Comparison of ENCODE assay signal across 29 mouse cellular contexts in genomic region chr5:119798261-119798660, GRCm38 (mm10). TPM values are rescaled to one million over a fixed set of nuclear protein-coding genes. Genes with fewer than 3 reads are reported as not detected.
DNase-seq lines count a peak whose midpoint lies in the region; ATAC-seq and TF ChIP-seq lines count a peak whose summit lies in the region.
"Had no signal": no experiment of that assay in that cellular context is flagged by ENCODE, and none has a peak within 500 bp of the region (broad histone marks: within the 10 kb centered on the region; RNA-seq: fewer than 3 reads in every experiment).

No protein-coding gene starts in this region.

- peak overlapping the region; percentile 52 for H3K4me2 ChIP-seq in heart, embryonic 14.5 days (ENCODE audit: low read length)
- H3K4me2 ChIP-seq in lung, embryonic 15.5 days = no peak overlapping the region
- no peak overlapping the region for H3K4me2 ChIP-seq in lung, postnatal 0 days (replicated peaks; ENCODE audit: low read depth, low read length)
- H3K4me2 ChIP-seq in limb, embryonic 11.5 days (ENCODE audit: low read depth, severe bottlenecking) = peak overlapping the region; percentile 69

- intact Hi-C loops in heart, postnatal 14 days (cut with DNase I) = no loop called here

- H3K4me1 ChIP-seq in heart, embryonic 14.5 days (ENCODE audit: control insufficient read depth in 2 of 2, insufficient read depth in 2 of 2, low read length in 2 of 2) = peaks cover 6 to 15% of the 10 kb centered on the region in 2 experiments; a peak in 3 of 4 replicates
- peaks cover 43% of the 10 kb centered on the region for H3K4me1 ChIP-seq in lung, embryonic 15.5 days
- no peaks in the 10 kb centered on the region for H3K4me1 ChIP-seq in lung, postnatal 0 days (ENCODE audit: insufficient read depth, low read depth, low read length)
- peaks cover 2% of the 10 kb centered on the region; the same call in 1 of the 2 replicates for H3K4me1 ChIP-seq in limb, embryonic 11.5 days (ENCODE audit: control insufficient read depth, insufficient read depth, low read length)

- DNase-seq in embryo, embryonic 9.5 days (ENCODE audit: extremely low spot score) = peak; percentile 6
- DNase-seq in embryo, embryonic 11 days = no peak
- DNase-seq in heart, postnatal 14 days = no peak
- no peak for DNase-seq in lung, postnatal 0 days (ENCODE audit: low spot score)
- no peak for DNase-seq in limb, embryonic 11.5 days (ENCODE audit: low spot score)
- no peak for DNase-seq in left cerebral cortex, adult 8-10 months (ENCODE audit: low spot score in 2 of 2)
- DNase-seq: adrenal gland, postnatal 14 days; cerebellum, adult 2 months; cerebellum, postnatal 36 days; forebrain, postnatal 0 days; gastrocnemius, postnatal 14 days; kidney, adult 9 months; kidney, postnatal 14 days; layer of hippocampus, postnatal 36 days; liver, postnatal 0 days; right cerebral cortex, postnatal 14 days; thymus, adult 2 months; thymus, postnatal 4 days had no signal

- no peak for TF ChIP-seq CTCF in lung, postnatal 0 days (IDR thresholded peaks at IDR 0.05)

- H3K9me3 ChIP-seq in heart, embryonic 14.5 days (ENCODE audit: control insufficient read depth, low read length) = no peaks in the 10 kb centered on the region
- no peaks in the 10 kb centered on the region for H3K9me3 ChIP-seq in lung, embryonic 15.5 days
- no peaks in the 10 kb centered on the region for H3K9me3 ChIP-seq in lung, postnatal 0 days (ENCODE audit: low read length)
- H3K9me3 ChIP-seq in limb, embryonic 11.5 days (ENCODE audit: control insufficient read depth, low read length) = no peaks in the 10 kb centered on the region
- H3K9me3 ChIP-seq: forebrain, embryonic 10.5 days had no signal

- H3K4me3 ChIP-seq in heart, embryonic 14.5 days (ENCODE audit: control insufficient read depth in 1 of 2, insufficient read depth in 1 of 2, low read depth in 1 of 2, low read length in 2 of 2) = peak overlapping the region; percentile 36 to 38
- H3K4me3 ChIP-seq in lung, embryonic 15.5 days = no peak overlapping the region
- no peak overlapping the region for H3K4me3 ChIP-seq in lung, postnatal 0 days (ENCODE audit: low read depth, low read length)
- peak overlapping the region; percentile 49 for H3K4me3 ChIP-seq in limb, embryonic 11.5 days (ENCODE audit: low read depth, low read length)
- H3K4me3 ChIP-seq: forebrain, embryonic 10.5 days; layer of hippocampus, adult 2 months had no signal

- H3K36me3 ChIP-seq in heart, embryonic 14.5 days (ENCODE audit: control insufficient read depth, insufficient read depth, low read length) = no peaks in the 10 kb centered on the region
- no peaks in the 10 kb centered on the region for H3K36me3 ChIP-seq in lung, embryonic 15.5 days
- no peaks in the 10 kb centered on the region for H3K36me3 ChIP-seq in lung, postnatal 0 days (ENCODE audit: insufficient read depth, low read length)
- no peaks in the 10 kb centered on the region for H3K36me3 ChIP-seq in limb, embryonic 11.5 days (ENCODE audit: control insufficient read depth, insufficient read depth, low read length)
- H3K36me3 ChIP-seq: forebrain, embryonic 10.5 days had no signal

- 43% methylated on average over 4 of the region's 4 CpGs for WGBS in heart, embryonic 14.5 days
- WGBS in lung, embryonic 15.5 days = 25% methylated on average over 4 of the region's 4 CpGs
- WGBS in lung, postnatal 0 days = 25% methylated on average over 4 of the region's 4 CpGs
- 3% methylated on average over 4 of the region's 4 CpGs for WGBS in limb, embryonic 11.5 days

- no peak for TF ChIP-seq EP300 in lung, postnatal 0 days (IDR thresholded peaks at IDR 0.05)

- H3K27me3 ChIP-seq in heart, embryonic 14.5 days (ENCODE audit: control insufficient read depth, insufficient read depth, low read length) = peaks cover 90% of the 10 kb centered on the region
- H3K27me3 ChIP-seq in lung, embryonic 15.5 days = peaks cover 94% of the 10 kb centered on the region
- H3K27me3 ChIP-seq in lung, postnatal 0 days (replicated peaks; ENCODE audit: insufficient read depth, low read length) = peaks cover 36% of the 10 kb centered on the region
- H3K27me3 ChIP-seq in limb, embryonic 11.5 days (ENCODE audit: control insufficient read depth, insufficient read depth, low read length) = peaks cover 88% of the 10 kb centered on the region

- peak overlapping the region; percentile 59 to 69 for H3K27ac ChIP-seq in heart, embryonic 14.5 days (replicated peaks in 1 of 2; ENCODE audit: control insufficient read depth in 1 of 2, insufficient read depth in 1 of 2, low read depth in 2 of 2, low read length in 2 of 2)
- peak overlapping the region; percentile 92 for H3K27ac ChIP-seq in lung, embryonic 15.5 days
- no peak overlapping the region for H3K27ac ChIP-seq in lung, postnatal 0 days (ENCODE audit: low read length)
- H3K27ac ChIP-seq in limb, embryonic 11.5 days (replicated peaks; ENCODE audit: low read depth, low read length) = peak overlapping the region; percentile 86
- H3K27ac ChIP-seq: forebrain, embryonic 10.5 days; hindbrain, postnatal 0 days; layer of hippocampus, adult 2 months; macrophage; stomach, postnatal 0 days had no signal

- H3K9ac ChIP-seq in heart, embryonic 14.5 days (ENCODE audit: low read length) = peak overlapping the region; percentile 71
- no peak overlapping the region for H3K9ac ChIP-seq in lung, embryonic 15.5 days
- no peak overlapping the region for H3K9ac ChIP-seq in lung, postnatal 0 days (replicated peaks; ENCODE audit: low read depth)
- peak overlapping the region; percentile 86 for H3K9ac ChIP-seq in limb, embryonic 11.5 days (ENCODE audit: low read length)
- H3K9ac ChIP-seq: forebrain, postnatal 0 days; liver, postnatal 0 days had no signal

- no peak for ATAC-seq in heart, embryonic 14.5 days (ENCODE audit: insufficient number of reproducible peaks, insufficient read depth, low FRiP score, low read depth)
- no peak for ATAC-seq in lung, embryonic 15.5 days (ENCODE audit: borderline replicate concordance, extremely low read depth, low FRiP score, low TSS enrichment)
- no peak for ATAC-seq in lung, postnatal 0 days
- ATAC-seq in limb, embryonic 11.5 days (ENCODE audit: insufficient number of reproducible peaks, low FRiP score, low TSS enrichment, low read depth) = no peak
- ATAC-seq: forebrain, postnatal 0 days; hindbrain, postnatal 0 days; intestine, embryonic 16.5 days; liver, postnatal 0 days had no signal

RNA-seq across cellular contexts. Expression of gene Tbx5, which starts 34.2 kb away (rescaled TPM):
- 33.1 and 39.2 TPM in 2 replicates for polyA plus RNA-seq in heart, embryonic 14.5 days (2014; fragmentation: Nextera tagmentation; extraction: Ambion mirVana)
- total RNA-seq in heart, postnatal 14 days (2021) = 10 to 100 TPM; 18.9 to 36.8 TPM
- 50.1 and 55.7 TPM in 2 replicates for polyA plus RNA-seq in lung, embryonic 15.5 days (2015; fragmentation: Nextera tagmentation; extraction: Ambion mirVana)
- 25.3 and 26.7 TPM in 2 replicates for polyA plus RNA-seq in lung, postnatal 0 days (2015; fragmentation: Nextera tagmentation; extraction: Ambion mirVana)
- polyA plus RNA-seq in limb, embryonic 11.5 days (2014; fragmentation: Nextera tagmentation; extraction: Ambion mirVana) = 34.3 and 40.5 TPM in 2 replicates
- total RNA-seq in left cerebral cortex, adult 8-10 months (2022) = not detected
- total RNA-seq: hematopoietic stem cell, adult 5-6 weeks; hindbrain, postnatal 0 days; layer of hippocampus, adult 2 months; layer of hippocampus, postnatal 36 days; left cerebral cortex, postnatal 14 days; monocyte, adult 5-6 weeks had no signal
- polyA plus RNA-seq: cerebellum, adult 2 months; forebrain, postnatal 0 days; intestine, embryonic 16.5 days; liver, postnatal 0 days; macrophage had no signal

Comparison
In these comparisons a context has a peak if more than half of its experiments do, and no peak if none do; other contexts are left out.
1. H3K4me2 ChIP-seq: peak in heart, embryonic 14.5 days (single experiment) and limb, embryonic 11.5 days (single experiment); none in lung, embryonic 15.5 days (single experiment) and lung, postnatal 0 days (single experiment).
2. H3K4me3 ChIP-seq: peak in heart, embryonic 14.5 days (2 of 2) and limb, embryonic 11.5 days (single experiment); none in lung, embryonic 15.5 days (single experiment) and lung, postnatal 0 days (single experiment).
3. H3K9ac ChIP-seq: peak in heart, embryonic 14.5 days (single experiment) and limb, embryonic 11.5 days (single experiment); none in lung, embryonic 15.5 days (single experiment) and lung, postnatal 0 days (single experiment).